In the genomic region with DNA sequence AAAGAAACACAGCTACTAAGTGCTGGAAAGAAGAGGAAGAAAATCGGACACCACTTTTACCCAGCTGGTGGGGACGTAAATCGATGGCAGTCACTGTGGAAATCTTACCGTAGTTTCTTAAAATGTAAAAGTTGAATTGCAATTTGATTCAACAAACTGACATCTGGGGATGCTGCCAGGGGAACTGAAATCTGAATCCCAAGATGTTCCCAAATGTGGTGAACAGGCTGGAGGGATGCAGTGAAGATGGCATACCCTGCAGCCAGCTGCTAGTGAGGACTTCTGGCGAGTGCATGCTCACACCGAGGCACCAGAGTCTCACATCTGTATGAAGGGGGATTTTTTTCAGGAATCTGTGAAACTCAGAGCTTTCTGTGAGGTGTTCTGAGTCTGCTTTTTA, we compare ENCODE assay signal across 25 mouse cellular contexts.
DNase-seq lines count a peak whose midpoint lies in the region; ATAC-seq and TF ChIP-seq lines count a peak whose summit lies in the region.
"Had no signal": no experiment of that assay in that cellular context is flagged by ENCODE, and none has a peak within 500 bp of the region (broad histone marks: within the 10 kb centered on the region; RNA-seq: fewer than 3 reads in every experiment).

No protein-coding gene starts in this region.

- H3K27me3 ChIP-seq in embryonic facial prominence, embryonic 15.5 days: no peaks in the 10 kb centered on the region
- H3K27me3 ChIP-seq: CH12.LX; forebrain, embryonic 13.5 days; hindbrain, embryonic 12.5 days; hindbrain, embryonic 15.5 days had no signal

- H3K4me1 ChIP-seq in embryonic facial prominence, embryonic 15.5 days: no peaks in the 10 kb centered on the region
- H3K4me1 ChIP-seq: forebrain, embryonic 10.5 days; forebrain, embryonic 13.5 days; hindbrain, embryonic 12.5 days; hindbrain, embryonic 15.5 days had no signal

- peak; percentile 24 for DNase-seq in gastrocnemius, adult 2 months
- no peak for DNase-seq in gastrocnemius, adult 8-10 months (ENCODE audit: low spot score in 2 of 2)
- peak; percentile 22 to 26 for DNase-seq in right cerebral cortex, postnatal 10 days (ENCODE audit: low spot score in 2 of 2)
- DNase-seq in right cerebral cortex, postnatal 14 days: no peak
- no peak for DNase-seq in ovary, postnatal 36 days (ENCODE audit: low spot score)
- DNase-seq: adrenal gland, adult 8-10 months; adrenal gland, postnatal 25 days; B cell, adult 2 months; cerebellum, adult 11-12 months; cerebellum, adult 8-10 months; cerebellum, postnatal 10 days; cerebellum, postnatal 36 days; embryo, embryonic 11 days; gastrocnemius, postnatal 25 days; kidney, adult 2 months had no signal

- H3K27ac ChIP-seq in gastrocnemius, adult 2 months: no peak overlapping the region
- H3K27ac ChIP-seq in embryonic facial prominence, embryonic 15.5 days (replicated peaks): peak overlapping the region; percentile 63
- H3K27ac ChIP-seq: forebrain, embryonic 10.5 days; forebrain, embryonic 13.5 days; hindbrain, embryonic 12.5 days; hindbrain, embryonic 15.5 days had no signal

- no peaks in the 10 kb centered on the region for H3K9me3 ChIP-seq in embryonic facial prominence, embryonic 15.5 days (replicated peaks)
- H3K9me3 ChIP-seq: forebrain, embryonic 10.5 days; forebrain, embryonic 13.5 days; G1E; hindbrain, embryonic 12.5 days; hindbrain, embryonic 15.5 days had no signal

- intact Hi-C loops in gastrocnemius, adult 2 months (cut with DNase I): no loop called here

- ATAC-seq in embryonic facial prominence, embryonic 15.5 days (ENCODE audit: insufficient number of reproducible peaks, low FRiP score, low TSS enrichment, low read depth): no peak
- ATAC-seq: forebrain, embryonic 13.5 days; forebrain, embryonic 16.5 days; intestine, postnatal 0 days had no signal

- no peak for TF ChIP-seq CTCF in gastrocnemius, adult 2 months (IDR thresholded peaks at IDR 0.05)

- no peak overlapping the region for H3K4me2 ChIP-seq in embryonic facial prominence, embryonic 15.5 days (replicated peaks)
- H3K4me2 ChIP-seq: forebrain, embryonic 13.5 days; heart, embryonic 11.5 days; hindbrain, embryonic 12.5 days; hindbrain, embryonic 15.5 days had no signal

- no peak overlapping the region for H3K9ac ChIP-seq in embryonic facial prominence, embryonic 15.5 days
- H3K9ac ChIP-seq: forebrain, embryonic 13.5 days; hindbrain, embryonic 12.5 days; hindbrain, embryonic 15.5 days had no signal

- whole genome bisulfite sequencing in embryonic facial prominence, embryonic 15.5 days: 31% methylated on average over 6 of the region's 6 CpGs

- H3K4me3 ChIP-seq in gastrocnemius, adult 2 months: no peak overlapping the region
- H3K4me3 ChIP-seq in embryonic facial prominence, embryonic 15.5 days (replicated peaks): no peak overlapping the region
- H3K4me3 ChIP-seq: forebrain, embryonic 10.5 days; forebrain, embryonic 13.5 days; hindbrain, embryonic 12.5 days; hindbrain, embryonic 15.5 days had no signal

- no peaks in the 10 kb centered on the region for H3K36me3 ChIP-seq in embryonic facial prominence, embryonic 15.5 days
- H3K36me3 ChIP-seq: forebrain, embryonic 10.5 days; G1E; hindbrain, embryonic 12.5 days; hindbrain, embryonic 15.5 days had no signal

Comparison
In these comparisons a context has a peak if more than half of its experiments do, and no peak if none do; other contexts are left out.
1. DNase-seq: peak in gastrocnemius, adult 2 months (single experiment) and right cerebral cortex, postnatal 10 days (2 of 2); none in gastrocnemius, adult 8-10 months (0 of 2), right cerebral cortex, postnatal 14 days (single experiment) and ovary, postnatal 36 days (single experiment).